Mouse (Mus musculus) layer of hippocampus, adult 2 months (tissue): ENCODE data around the gene Kif12. TPM values are rescaled to one million over a fixed set of nuclear protein-coding genes. Genes with fewer than 3 reads are reported as not detected.

Source experiments
- DNase-seq, 2 experiments: peaks; one replicate each; pipeline ENCODE4 v3.0.0; 2022; ENCODE audit warnings: low spot score in 2 of 2
- H3K27ac ChIP-seq: fragments of 200-600 bp; 2 replicates; pipeline ENCODE4 v1.8.1; 2022
- H3K4me3 ChIP-seq: fragments of 200-600 bp; 2 replicates; pipeline ENCODE4 v1.8.1; 2022; ENCODE audit warnings: mild to moderate bottlenecking
- CTCF ChIP-seq: fragments of 200-600 bp; conservative IDR thresholded peaks from 2 replicates; pipeline ENCODE4 v1.8.1; 2022; ENCODE audit warnings: antibody characterized with exemption, mild to moderate bottlenecking, moderate library complexity
- total RNA-seq, 2 experiments: library from RNA; stranded (reverse); gene quantifications; 2 replicates each; pipeline ENCODE4 v1.2.3; 2021

The Kif12 gene
- total RNA-seq, 2 experiments from 2014 or later = not detected

GRCm38 (mm10) chr4:63194366-63194765 is 22.4 kb upstream of the Kif12 start:
- H3K27ac ChIP-seq = no peak overlapping the region
- DNase-seq = no peak
- TF ChIP-seq CTCF = no peak
- H3K4me3 ChIP-seq = no peak overlapping the region

DNA sequence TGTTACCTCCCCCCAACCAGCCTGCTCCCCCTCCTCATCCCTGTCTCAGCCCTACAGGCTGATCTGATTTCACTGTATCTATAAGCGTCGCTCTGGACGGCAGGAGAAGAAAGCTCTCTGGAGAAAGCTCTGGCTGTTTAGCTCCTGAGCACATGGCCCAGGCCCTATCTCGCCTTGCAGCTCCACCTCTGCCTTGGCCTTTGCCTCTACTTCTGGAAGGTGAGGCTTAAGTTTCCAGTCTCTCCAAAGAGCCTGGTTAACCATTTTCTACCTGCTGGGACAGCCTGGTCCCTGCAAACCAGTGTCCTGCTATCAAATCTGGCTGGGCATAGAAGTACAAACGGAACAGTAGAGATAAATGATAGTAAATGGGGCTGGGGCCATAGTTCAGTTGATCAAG is 19.7 kb upstream of the Kif12 start:
- DNase-seq = no peak
- Histone ChIP-seq H3K27ac (no peak overlapping the region), H3K4me3 (no peak overlapping the region)
- no peak for TF ChIP-seq CTCF

DNA sequence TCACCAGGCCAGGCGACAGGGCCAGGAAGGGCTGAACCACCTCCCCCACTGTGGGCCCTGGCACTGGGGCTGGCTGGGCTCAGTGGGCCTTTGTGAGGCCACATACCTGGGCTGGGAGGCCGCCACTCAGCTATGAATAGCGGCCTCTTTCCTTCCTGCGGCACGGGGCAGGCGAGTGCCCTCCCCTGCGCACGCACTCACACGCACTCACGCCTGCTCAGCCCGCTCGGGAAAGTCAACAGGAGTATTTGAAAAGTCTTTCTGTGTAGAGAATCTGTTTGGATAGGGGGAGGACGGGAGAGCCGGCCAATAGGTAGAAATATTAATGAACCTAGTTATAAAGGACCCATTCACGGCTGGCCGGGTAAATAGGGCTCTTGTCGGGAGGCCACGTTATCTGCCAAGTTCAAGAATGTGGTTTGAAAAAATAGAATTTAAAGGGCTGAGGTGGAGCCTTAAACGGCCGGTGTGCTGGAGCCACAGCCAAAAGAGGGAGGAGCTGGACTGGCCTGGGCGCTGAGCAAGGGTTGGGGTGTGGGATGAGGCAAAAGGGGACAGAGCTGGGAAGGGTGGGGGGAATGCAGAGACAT is 14.4 kb upstream of the Kif12 start:
- Histone ChIP-seq H3K4me3 (no peak overlapping the region), H3K27ac (no peak overlapping the region)
- TF ChIP-seq CTCF = no peak
- no peak for DNase-seq

GRCm38 (mm10) chr4:63181556-63181955 is 9.6 kb upstream of the Kif12 start:
- Histone ChIP-seq H3K27ac (no peak overlapping the region), H3K4me3 (no peak overlapping the region)
- DNase-seq = peak; percentile 48 to 64
- peak; percentile 90 for TF ChIP-seq CTCF

- no peak overlapping the region for H3K27ac ChIP-seq
- no peak overlapping the region for H3K4me3 ChIP-seq
- TF ChIP-seq CTCF = no peak
- no peak for DNase-seq
These were observed 809 bp downstream of the Kif12 start for GRCm38 (mm10) chr4:63171122-63171521.

- no peak for DNase-seq
- Histone ChIP-seq H3K27ac (no peak overlapping the region), H3K4me3 (no peak overlapping the region)
- TF ChIP-seq CTCF = no peak
These were observed 1.9 kb downstream of the Kif12 start for GRCm38 (mm10) chr4:63170061-63170460.

GRCm38 (mm10) chr4:63166323-63166722 is 5.6 kb downstream of the Kif12 start:
- Histone ChIP-seq H3K4me3 (no peak overlapping the region), H3K27ac (no peak overlapping the region)
- no peak for DNase-seq
- no peak for TF ChIP-seq CTCF

DNA sequence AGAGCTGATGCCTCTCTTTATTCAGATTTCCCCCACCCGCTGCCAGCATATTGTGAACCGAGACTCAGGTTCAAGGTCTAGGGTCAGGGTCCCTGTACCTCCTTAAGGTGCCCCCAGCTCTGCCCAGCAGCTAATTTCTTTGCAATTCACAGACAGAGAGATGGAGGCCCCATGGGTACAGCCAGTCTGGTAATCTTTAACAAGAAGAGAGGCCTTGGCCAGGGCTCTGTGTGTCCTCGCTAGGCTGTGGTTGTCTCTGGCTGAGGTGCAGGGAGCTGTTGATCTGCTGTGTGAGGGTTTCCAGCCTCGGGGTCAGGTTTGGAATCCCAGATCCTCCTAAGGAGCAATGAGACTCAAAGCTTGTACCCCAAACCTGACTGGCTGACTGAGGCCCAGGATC is 6.3 kb downstream of the Kif12 start:
- no peak for TF ChIP-seq CTCF
- Histone ChIP-seq H3K27ac (no peak overlapping the region), H3K4me3 (no peak overlapping the region)
- DNase-seq = no peak

DNA sequence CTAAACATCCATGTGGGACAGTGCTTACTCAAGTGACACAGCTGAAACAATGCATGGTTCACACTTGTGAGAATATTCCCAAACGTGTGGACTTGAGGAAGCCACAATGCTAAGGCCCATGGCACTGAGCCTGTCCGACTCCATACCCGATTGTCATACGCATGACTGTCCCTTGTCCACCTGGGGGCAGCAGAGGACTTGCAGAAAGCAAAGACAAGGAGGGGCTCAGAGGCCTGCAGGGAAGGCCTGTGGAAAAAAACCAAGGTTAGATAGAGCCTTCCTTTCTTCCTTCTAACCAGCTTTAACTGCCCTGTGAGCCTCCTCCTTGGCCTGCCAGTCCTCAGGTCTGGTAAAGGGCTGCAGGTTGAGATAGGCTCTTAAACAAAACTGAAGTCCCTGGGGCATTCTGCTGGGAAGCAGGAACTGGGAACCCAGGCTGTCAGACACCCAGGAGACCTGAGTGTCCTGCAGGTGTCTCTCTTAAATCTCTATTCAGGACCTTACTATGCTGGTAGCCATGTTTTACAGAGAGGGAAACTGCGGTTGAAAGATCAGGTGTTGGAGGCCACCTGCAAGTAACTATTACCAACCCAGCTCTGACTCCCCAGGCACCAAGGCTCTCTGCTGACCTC is 12.9 kb downstream of the Kif12 start:
- peak; percentile 95 for TF ChIP-seq CTCF
- no peak overlapping the region for H3K27ac ChIP-seq
- peak; percentile 75 to 87 for DNase-seq
- H3K4me3 ChIP-seq = no peak overlapping the region

- no peak overlapping the region for H3K4me3 ChIP-seq
- DNase-seq = no peak
These were observed 13.7 kb downstream of the Kif12 start for GRCm38 (mm10) chr4:63158192-63158591.

GRCm38 (mm10) chr4:63156726-63157634 is 15.0 kb downstream of the Kif12 start:
- Histone ChIP-seq H3K27ac (no peak overlapping the region), H3K4me3 (no peak overlapping the region)
- no peak for TF ChIP-seq CTCF
- DNase-seq = no peak

More at GRCm38 (mm10) chr4:63158192-63158591, 13.7 kb downstream of the Kif12 start:
- TF ChIP-seq CTCF = no peak
- H3K27ac ChIP-seq = no peak overlapping the region

GRCm38 (mm10) chr4:63155596-63155995 is 16.3 kb downstream of the Kif12 start:
- Histone ChIP-seq H3K4me3 (no peak overlapping the region), H3K27ac (no peak overlapping the region)
- DNase-seq = no peak
- TF ChIP-seq CTCF = no peak

DNA sequence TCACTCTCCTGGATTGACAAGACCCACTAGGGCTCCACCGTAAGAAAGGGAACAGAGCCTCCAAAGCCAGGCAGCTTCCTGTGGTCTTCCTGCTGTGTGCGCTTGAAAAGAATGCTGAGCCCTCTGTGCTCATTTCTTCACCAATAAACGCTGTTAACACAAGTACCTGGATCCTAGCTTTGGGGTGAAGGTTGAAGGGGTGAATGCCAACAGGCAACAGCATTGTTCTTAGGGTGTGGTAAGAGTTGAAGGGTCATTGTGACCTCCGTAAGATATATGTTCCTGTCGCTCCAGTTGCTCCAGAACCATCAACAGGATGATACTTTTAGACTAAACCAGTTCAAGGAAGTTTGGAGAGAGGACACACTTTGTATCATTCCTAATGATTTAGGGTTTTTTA is 17.2 kb downstream of the Kif12 start, which contains the start of gene Ambp:
TSS of gene Ambp (minus strand) at position 101 of the 400 bp plus-strand sequence.
- Histone ChIP-seq H3K4me3 (no peak within 1 kb of the TSS), H3K27ac (no peak within 1 kb of the TSS)
- no peak for TF ChIP-seq CTCF
- DNase-seq = no peak
